Mouse (Mus musculus) naive thymus-derived CD4-positive, alpha-beta T cell, adult 2 months (primary cell): Measurements from ENCODE around the gene Satb2.

ENCODE experiments used
- DNase-seq: peaks from one replicate; pipeline ENCODE4 v3.0.0-alpha.2; 2011; ENCODE audit warnings: low read depth

The Satb2 gene

GRCm38 (mm10) chr1:56978151-56978700 is at the start of gene Satb2:
Gene Satb2, minus strand, starts transcription at chr1:56978650.
- no peak for DNase-seq

- no peak for DNase-seq
These were observed 40.5 kb upstream of the Satb2 start for GRCm38 (mm10) chr1:57018941-57019340.

- no peak for DNase-seq
These were observed 35.4 kb upstream of the Satb2 start for GRCm38 (mm10) chr1:57013856-57014255.

GRCm38 (mm10) chr1:57009171-57009570 is 30.7 kb upstream of the Satb2 start:
- no peak for DNase-seq

GRCm38 (mm10) chr1:56995041-56995440 is 16.6 kb upstream of the Satb2 start:
- no peak for DNase-seq

- DNase-seq: no peak
These were observed 13.9 kb upstream of the Satb2 start for GRCm38 (mm10) chr1:56992310-56992709.

GRCm38 (mm10) chr1:56991613-56992012 is 13.2 kb upstream of the Satb2 start:
- no peak for DNase-seq

- no peak for DNase-seq
These were observed 6.0 kb upstream of the Satb2 start for GRCm38 (mm10) chr1:56984483-56984810.

GRCm38 (mm10) chr1:56983771-56984482 is 5.5 kb upstream of the Satb2 start:
- DNase-seq: no peak

- no peak for DNase-seq
These were observed 4.7 kb upstream of the Satb2 start for GRCm38 (mm10) chr1:56983100-56983590.

GRCm38 (mm10) chr1:56982631-56983030 is 4.2 kb upstream of the Satb2 start:
- DNase-seq: no peak

GRCm38 (mm10) chr1:56981947-56982555 is 3.6 kb upstream of the Satb2 start:
- no peak for DNase-seq

GRCm38 (mm10) chr1:56981508-56981907 is 3.1 kb upstream of the Satb2 start:
- no peak for DNase-seq

GRCm38 (mm10) chr1:56980631-56981275 is 2.3 kb upstream of the Satb2 start:
- DNase-seq: no peak

- no peak for DNase-seq
These were observed 1.3 kb upstream of the Satb2 start for GRCm38 (mm10) chr1:56979531-56980395.

GRCm38 (mm10) chr1:56977201-56978100 is 999 bp downstream of the Satb2 start:
- no peak for DNase-seq

GRCm38 (mm10) chr1:56976825-56977104 is 1.7 kb downstream of the Satb2 start:
- DNase-seq: no peak

GRCm38 (mm10) chr1:56976044-56976824 is 2.2 kb downstream of the Satb2 start:
- no peak for DNase-seq

GRCm38 (mm10) chr1:56975546-56975945 is 2.9 kb downstream of the Satb2 start:
- DNase-seq: no peak

GRCm38 (mm10) chr1:56974187-56974586 is 4.3 kb downstream of the Satb2 start:
- no peak for DNase-seq
